Mouse (Mus musculus) right cerebral cortex, adult 2 months (tissue): ENCODE results near the gene Map4k3.

ENCODE experiments used
- DNase-seq, 2 experiments: peaks; one replicate each; pipeline ENCODE4 v3.0.0; 2021 to 2022; ENCODE audit warnings: low spot score in 2 of 2

Map4k3 gene

GRCm38 (mm10) chr17:80683821-80684576, 44.3 kb downstream of the Map4k3 start:
- no peak for DNase-seq

- no peak for DNase-seq
Measured at GRCm38 (mm10) chr17:80683041-80683440, 45.2 kb downstream of the Map4k3 start.

DNA sequence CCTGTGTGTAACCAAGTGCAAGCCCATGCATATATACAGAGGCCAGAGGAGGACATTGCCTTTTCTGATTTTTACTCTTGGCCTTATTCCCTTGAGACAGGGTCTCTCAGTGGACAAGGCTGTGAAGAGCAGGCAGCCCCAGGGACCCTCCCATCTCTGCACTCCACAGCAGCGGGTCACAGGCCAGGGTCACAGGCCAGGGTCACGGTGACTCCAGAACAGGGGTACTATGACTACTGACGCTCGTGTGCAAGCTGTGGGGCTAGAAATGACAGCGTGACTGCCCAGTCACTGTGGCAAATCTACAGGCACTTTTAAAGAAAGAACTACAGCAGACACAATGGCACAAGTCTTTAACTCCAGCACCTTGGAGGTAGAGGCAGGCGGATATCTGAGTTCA, 50.1 kb downstream of the Map4k3 start:
- DNase-seq = no peak

DNA sequence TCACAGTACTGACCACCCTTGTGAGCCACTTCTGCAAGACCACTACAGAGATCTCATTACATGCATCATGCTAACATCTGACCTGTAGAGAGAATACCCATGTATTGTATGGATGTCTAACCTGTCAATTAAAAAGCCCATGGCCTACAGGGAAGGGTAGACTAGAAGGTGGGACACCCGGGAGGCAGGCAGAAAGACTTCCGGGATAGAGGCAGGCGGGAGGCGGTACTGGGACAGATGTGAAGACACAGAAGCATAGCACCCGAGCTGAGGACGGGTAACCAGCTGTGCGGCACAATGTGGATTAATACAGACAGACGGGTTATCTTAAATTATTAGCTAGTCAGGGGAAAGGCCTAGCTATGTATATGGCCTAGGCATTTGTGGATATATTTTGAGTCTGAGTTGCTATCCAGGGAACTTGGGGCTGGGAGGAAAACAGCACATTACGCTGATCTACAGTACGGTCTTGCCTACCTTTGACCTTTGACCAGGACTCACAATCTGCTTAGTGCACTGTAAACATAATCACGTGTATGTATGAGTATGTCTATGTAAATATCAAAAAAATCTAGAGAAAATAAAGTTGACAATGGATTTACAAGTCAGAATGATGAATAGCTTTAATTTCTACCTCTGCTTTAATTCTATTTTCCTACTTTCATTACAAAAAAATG, 51.3 kb downstream of the Map4k3 start:
- DNase-seq = no peak

- DNase-seq = no peak
Measured at GRCm38 (mm10) chr17:80676211-80676610, 52.1 kb downstream of the Map4k3 start.

GRCm38 (mm10) chr17:80670395-80670794, 57.9 kb downstream of the Map4k3 start:
- DNase-seq = no peak

DNA sequence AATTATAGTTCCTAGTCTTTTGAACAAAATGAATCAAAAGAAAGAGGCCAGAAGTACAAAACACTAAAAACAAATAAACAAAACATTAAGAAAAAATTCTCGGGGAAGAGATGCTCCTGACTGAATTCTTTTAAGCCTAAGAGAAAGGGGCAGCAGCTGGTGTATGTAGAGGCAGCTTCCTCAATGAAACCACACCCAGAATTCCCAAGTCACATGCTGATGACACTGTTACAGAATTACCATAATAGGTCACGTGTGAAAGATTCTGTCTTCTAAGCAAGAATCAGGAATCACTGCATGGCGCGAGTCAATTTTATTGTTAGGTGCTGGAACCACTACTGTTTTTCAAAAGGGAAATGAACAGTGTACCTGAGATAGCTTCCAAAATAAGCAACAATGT, 64.7 kb downstream of the Map4k3 start:
- DNase-seq = no peak

DNA sequence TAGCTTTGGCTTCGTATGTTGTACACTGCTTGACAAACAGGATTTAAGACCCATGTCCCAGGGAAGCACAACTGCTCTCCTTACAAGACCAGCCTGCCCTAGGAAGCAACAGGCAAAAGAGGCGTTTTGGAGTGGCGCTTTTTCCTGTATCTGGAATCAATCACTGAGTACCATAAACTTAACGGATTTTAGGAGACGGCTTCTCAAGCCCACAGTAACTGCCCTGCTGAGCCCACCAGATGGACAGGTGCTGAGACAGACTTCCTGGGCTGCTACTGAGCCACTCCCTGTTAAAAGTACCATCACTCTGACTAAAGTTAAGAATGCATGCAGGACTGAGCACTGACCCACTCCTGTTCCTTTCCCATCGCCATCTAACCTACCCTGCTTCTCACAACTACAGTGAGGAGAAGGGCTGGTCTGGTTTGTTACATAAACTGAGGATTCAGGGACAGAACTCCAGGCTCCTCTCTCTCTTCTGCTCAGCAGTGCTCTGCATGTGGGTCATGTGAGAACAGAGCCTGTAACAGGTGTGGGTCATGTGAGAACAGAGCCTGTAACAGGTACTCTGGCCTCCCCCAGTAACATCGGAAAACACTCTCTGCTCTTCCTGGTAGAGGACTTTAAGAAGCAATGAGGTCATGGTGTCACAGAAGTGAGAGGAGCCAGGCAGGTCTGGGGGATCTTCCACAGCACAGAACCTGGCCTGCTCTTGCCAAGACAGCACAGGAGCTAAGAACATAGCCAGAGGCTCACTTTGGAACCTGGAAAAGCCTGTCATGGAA, 65.3 kb downstream of the Map4k3 start:
- no peak for DNase-seq

GRCm38 (mm10) chr17:80661896-80662295, 66.4 kb downstream of the Map4k3 start:
- DNase-seq = no peak

DNA sequence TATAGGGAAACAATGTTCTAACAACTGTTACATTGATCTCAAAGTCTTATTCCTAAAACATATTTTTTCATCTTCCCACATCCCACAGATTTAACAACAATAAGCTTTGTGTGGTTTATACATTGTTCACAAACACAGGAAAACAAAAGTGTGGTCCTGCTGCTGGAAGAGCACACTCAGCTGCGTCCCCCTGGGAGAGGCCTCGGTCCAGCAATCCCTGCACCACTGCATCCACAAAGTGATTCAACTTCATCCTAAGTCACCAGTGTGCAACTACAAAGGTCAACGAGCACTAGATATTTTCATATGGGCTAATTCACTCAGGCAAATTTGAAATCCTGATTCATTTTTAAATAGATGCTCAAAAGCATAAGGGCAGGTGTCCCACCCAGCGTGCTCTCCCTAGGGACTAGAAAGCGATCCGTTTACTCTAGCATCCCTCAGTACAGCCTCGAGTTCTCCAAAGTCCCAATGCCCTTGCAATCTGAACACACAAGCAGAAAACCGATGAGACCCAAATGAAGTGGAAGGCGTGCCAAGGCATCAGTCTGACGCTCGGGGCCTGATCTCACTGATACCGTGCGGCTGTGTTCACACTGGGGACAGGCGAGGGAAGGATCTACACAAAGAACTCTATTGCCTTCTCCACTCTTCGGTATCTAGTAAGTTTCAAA, 67.4 kb downstream of the Map4k3 start:
- no peak for DNase-seq

- DNase-seq = no peak
Measured at GRCm38 (mm10) chr17:80660234-80660633, 68.1 kb downstream of the Map4k3 start.

GRCm38 (mm10) chr17:80659821-80660220, 68.5 kb downstream of the Map4k3 start:
- no peak for DNase-seq

- DNase-seq = no peak
Measured at GRCm38 (mm10) chr17:80654323-80654722, 74.0 kb downstream of the Map4k3 start.

DNA sequence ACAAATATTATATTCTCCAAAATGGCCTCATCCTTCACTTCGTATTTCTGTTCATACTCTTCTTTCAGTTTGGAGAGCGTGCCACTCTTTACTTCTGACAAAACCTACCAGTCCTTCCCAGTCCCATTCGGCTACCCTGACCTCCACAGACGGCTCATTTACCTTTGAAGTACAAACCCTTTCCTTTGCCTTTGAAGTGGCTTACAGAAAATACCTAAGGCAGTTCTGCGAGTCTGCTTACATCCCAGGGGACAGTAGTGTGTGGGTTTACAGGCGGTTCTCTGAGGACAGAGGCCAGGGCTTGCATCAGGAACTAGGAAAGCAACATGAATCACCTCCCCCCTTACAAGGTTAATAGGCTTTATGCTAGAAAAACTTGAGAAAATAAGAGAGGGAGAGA, 75.5 kb downstream of the Map4k3 start:
- no peak for DNase-seq

DNA sequence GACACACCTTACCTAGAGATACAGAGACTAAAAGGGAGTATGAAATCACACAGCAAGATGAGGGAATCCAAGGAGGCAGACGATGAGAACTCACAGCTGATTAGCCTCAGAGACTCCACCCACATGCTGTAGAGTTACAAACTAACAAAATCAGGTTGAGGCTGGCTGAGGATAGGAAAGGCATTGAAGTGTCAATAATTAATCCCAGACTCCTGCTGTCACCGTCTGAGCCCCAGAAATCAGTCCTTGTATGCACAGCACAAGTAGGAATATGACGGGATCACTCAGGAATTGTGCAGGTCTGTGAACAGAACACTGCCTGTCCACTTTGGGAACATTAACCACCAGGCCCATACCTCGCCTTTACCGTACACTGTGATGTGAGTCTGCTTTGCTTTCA, 81.4 kb downstream of the Map4k3 start:
- DNase-seq = no peak

DNA sequence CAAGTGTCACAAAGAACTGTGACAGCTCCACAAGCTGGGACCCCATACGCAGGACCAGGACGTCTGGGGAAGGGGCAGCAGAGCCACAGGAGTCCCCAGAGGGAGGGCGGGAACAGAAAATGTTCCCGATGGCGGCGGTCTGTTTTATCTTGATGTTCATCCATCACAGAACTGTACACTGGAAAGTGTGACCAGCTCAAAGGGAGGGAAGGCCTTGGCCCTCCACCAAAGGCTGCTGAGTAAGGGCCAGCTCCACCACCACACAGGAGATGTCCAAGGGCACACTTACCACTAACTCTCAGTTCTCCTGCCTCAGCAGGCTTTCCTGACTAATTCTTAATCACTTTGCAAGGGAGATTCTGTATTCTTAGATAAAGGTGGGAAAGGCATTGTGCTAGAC, 82.2 kb downstream of the Map4k3 start:
- DNase-seq = no peak

DNA sequence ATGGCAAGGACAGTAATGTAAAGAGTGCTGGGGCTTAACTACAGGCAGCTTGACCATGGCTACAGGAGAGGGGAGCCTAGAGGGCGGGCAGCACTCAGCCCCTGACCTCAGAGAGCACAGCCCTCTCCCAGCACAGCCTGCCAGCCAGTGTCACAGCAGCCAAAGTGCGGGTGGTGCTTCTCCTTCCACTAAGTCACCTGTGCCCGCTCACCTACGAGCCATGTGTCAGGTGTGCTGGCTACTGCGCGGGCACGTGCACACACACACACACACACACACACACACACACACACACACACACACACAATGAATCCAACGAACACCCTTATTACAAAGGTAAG, 82.6 kb downstream of the Map4k3 start:
- DNase-seq = no peak

- DNase-seq = no peak
Measured at GRCm38 (mm10) chr17:80644983-80645693, 83.1 kb downstream of the Map4k3 start.

DNA sequence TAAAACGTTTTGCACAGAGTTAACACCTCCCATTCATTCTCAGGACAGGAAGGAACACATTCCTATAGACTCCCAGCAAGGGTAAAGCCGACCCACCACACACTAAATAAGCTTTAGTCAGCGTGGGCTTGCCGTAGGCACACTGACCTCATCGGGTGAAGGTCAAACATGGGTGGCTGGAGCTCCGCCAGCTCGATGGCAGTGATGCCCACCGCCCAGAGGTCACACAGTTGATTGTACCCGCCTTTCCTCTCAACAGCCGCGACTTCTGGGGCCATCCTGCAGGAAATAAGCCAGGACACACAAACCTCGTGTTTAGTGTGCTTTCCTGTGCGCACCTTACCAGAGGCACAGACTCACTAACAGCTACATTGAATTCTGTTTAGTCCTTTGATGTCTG, 83.7 kb downstream of the Map4k3 start:
- no peak for DNase-seq

DNA sequence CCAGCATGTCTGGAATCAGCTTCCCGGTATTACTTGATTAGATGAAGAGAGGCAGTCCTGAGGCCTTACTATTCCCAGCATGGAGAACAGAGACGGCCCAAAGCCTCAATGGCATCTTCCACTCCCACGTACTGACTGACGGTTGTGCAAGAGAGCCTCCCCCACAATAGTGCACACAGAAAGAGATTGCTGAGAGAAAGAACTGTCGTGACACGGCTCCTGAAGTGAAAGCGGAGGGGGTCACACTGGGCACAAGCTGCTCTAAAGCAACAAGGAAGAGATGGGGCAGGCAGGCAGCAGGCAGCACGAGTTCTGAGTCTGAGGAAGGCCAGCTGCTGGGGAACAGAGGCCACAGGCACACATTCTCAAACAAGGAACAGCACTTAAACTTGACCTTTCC, 90.2 kb downstream of the Map4k3 start:
- DNase-seq = no peak

GRCm38 (mm10) chr17:80635794-80636193, 92.5 kb downstream of the Map4k3 start:
- DNase-seq = no peak

DNA sequence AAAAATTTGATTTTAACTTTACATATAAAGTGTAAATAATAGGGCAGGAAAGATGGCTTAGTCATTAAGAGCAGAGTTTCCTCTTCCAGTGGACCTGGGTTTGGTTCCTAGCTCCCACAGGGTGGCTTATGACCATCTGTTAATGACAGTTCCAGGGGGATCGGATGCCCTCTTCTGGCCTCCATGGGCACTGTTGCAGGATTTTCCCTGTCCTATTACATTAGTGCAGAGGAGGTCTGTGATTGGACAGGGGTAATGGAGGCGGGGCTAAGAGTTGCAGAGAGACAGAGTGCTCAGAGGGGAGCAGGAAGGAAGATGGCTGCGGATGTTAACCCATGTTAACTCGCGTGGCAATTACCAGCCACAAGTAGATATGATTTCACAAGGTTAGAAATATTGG, 95.4 kb downstream of the Map4k3 start:
- DNase-seq = no peak
